Mouse (Mus musculus) embryonic facial prominence, embryonic 13.5 days (tissue): Measurements from ENCODE around the gene Ccdc92. TPM values are rescaled to one million over a fixed set of nuclear protein-coding genes. Genes with fewer than 3 reads are reported as not detected.

Experiments
- ATAC-seq: fragments of 200-750 bp; cut with Nextera tagmentation; 2 replicates; pipeline ENCODE4 v1.8.0; 2017; ENCODE audit warnings: low read depth; ENCODE audit not compliant: insufficient number of reproducible peaks, insufficient read depth, low FRiP score, low TSS enrichment
- H3K27ac ChIP-seq: fragments of 300-500 bp; sonication (generic); 2 replicates; pipeline ENCODE4 v1.5.1; 2015; ENCODE audit warnings: moderate library complexity, mild to moderate bottlenecking, inconsistent platforms
- H3K27me3 ChIP-seq: fragments of 300-500 bp; sonication (generic); 2 replicates; pipeline ENCODE4 v1.6.1; 2015; ENCODE audit warnings: mild to moderate bottlenecking, inconsistent platforms
- H3K36me3 ChIP-seq: fragments of 300-500 bp; sonication (generic); 2 replicates; pipeline ENCODE4 v1.6.1; 2015; ENCODE audit warnings: mild to moderate bottlenecking, inconsistent platforms
- H3K4me1 ChIP-seq: fragments of 300-500 bp; sonication (generic); 2 replicates; pipeline ENCODE4 v1.6.1; 2015; ENCODE audit warnings: inconsistent platforms
- H3K4me2 ChIP-seq: fragments of 300-500 bp; sonication (generic); 2 replicates; pipeline ENCODE4 v1.6.1; 2015; ENCODE audit warnings: moderate library complexity, mild to moderate bottlenecking, inconsistent platforms
- H3K4me3 ChIP-seq: fragments of 300-500 bp; sonication (generic); 2 replicates; pipeline ENCODE4 v1.5.1; 2015; ENCODE audit warnings: mild to moderate bottlenecking, inconsistent platforms
- H3K9ac ChIP-seq: fragments of 300-500 bp; sonication (generic); 2 replicates; pipeline ENCODE4 v1.6.1; 2015; ENCODE audit warnings: mild to moderate bottlenecking, inconsistent platforms
- H3K9me3 ChIP-seq: fragments of 300-500 bp; sonication (generic); 2 replicates; pipeline ENCODE4 v1.6.1; 2016; ENCODE audit warnings: inconsistent platforms
- WGBS: fragments of 180-500 bp; shearing (Covaris S2); methylation state at CpG from one replicate; pipeline ENCODE4 v1.1.7; 2015; ENCODE audit warnings: mixed read lengths; 5-methylcytosine and 5-hydroxymethylcytosine counted together
- polyA plus RNA-seq: library from polyadenylated mRNA; unstranded; fragments of >200 nt; fragmentation: Nextera tagmentation; extraction: Ambion mirVana; gene quantifications from 2 replicates; pipeline ENCODE4 v1.2.1, GENCODE M21; 2015

Ccdc92 gene
- polyA plus RNA-seq: 7.1 and 8.7 TPM in 2 replicates

DNA sequence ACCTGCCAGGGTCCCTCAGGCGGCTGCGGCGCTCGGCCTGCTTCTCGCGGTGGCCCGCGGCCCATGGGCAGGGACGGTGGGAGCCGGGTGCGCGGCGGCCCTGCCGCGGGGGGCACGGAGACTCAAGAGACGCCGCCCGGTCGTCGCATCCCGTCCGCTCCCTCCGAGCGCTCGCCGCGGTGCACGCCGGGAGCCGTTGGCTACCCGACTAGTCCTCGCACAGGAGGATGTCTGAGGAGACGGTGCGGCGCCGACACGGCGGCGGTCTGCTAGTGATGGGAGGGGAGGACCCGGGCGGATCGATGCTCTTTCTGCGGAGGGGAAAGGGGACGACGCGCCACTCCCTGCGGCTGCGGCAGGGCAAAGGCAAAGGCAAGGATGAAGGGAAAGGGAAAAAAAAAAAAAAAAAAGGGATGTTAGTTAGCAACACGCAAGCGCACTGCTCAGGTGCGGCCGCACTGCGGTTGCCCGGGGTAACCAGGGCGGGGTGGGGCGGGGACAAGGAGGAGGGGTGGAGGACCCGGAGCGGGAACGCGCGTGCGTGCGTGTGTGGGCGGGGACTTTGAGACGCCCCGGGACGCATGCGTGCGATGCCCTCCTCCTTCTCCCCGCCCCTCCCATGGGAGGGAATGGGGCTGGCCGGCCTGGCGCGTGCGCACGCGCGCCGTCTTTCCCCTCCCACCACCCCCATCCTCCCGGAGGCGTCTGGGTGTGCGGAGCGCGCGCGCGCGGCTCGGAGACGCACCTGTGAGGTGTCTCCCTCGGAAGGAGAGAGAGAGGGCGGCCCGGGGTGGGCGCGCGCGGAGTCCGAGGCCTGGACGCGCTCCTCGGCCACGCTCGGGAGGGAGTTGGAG, at the start of gene Ccdc92, which contains the start of gene Zfp664:
Gene Ccdc92 (minus strand): TSS at position 412 of the 854 bp plus-strand sequence.
Gene Zfp664 (plus strand): TSS at position 679 of the 854 bp plus-strand sequence.
- Histone ChIP-seq H3K27ac (peak within 1 kb of the TSS; percentile 94), H3K4me2 (peak within 1 kb of the TSS; percentile 97), H3K9ac (peak within 1 kb of the TSS; percentile 95), H3K4me1 (peaks cover 18% of the 10 kb centered on the region), H3K4me3 (peak within 1 kb of the TSS; percentile 97), H3K9me3 (no peaks in the 10 kb centered on the region), H3K36me3 (0 out of 2 replicates have a peak, but pooled peaks cover 3% of the 10 kb centered on the region), H3K27me3 (peaks cover 27% of the 10 kb centered on the region)
- under 1% methylated on average over 92 of the region's 103 CpGs for WGBS
- ATAC-seq: peak; percentile 90

DNA sequence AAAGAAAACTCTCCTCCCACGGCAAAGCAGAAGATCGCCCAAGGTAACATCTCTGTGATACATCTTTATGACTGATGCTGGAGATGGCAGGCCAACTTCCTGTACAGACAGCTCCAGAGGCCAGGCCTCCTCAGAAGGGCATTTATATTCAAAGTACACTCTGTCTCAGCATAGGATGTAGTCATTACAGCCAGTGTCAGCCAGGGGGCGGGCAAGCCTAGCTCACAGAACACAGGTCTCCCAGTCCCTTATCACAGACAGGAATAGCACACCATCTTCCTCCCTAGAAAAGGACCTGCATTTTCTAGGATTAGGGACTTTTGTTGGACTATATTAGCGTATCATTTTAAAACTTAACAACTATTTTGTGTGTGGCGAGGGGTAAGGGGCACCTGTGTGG, 46.6 kb upstream of the Ccdc92 start:
- no peak overlapping the region for H3K4me2 ChIP-seq
- no peak overlapping the region for H3K4me3 ChIP-seq
- no peaks in the 10 kb centered on the region for H3K36me3 ChIP-seq
- no peak for ATAC-seq
- H3K27ac ChIP-seq: no peak overlapping the region
- H3K9ac ChIP-seq: no peak overlapping the region
- WGBS: 21% methylated on average over 5 of the region's 5 CpGs
- no peaks in the 10 kb centered on the region for H3K27me3 ChIP-seq
- H3K9me3 ChIP-seq: no peaks in the 10 kb centered on the region
- peaks cover 17% of the 10 kb centered on the region for H3K4me1 ChIP-seq

DNA sequence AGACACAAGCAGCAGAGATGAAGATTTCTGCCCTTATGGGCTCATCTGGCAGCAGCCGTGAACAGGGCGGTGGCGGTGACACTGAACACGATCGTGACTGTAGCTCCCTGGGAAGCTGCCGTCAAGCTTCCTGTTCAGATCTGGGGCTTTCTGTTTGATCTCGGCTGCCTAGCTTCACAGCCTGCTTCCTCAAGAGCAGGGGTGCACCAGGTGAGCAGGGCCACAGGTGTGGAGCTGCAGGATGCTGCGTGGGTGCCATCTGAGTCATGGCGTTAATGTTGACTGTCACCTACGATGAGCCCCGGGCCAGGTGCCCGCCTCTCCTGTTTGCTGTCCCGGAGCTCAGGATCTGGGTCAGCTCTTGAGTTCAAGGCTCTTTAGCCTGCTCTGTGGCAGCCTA, 44.7 kb upstream of the Ccdc92 start:
- WGBS: 80% methylated on average over 13 of the region's 13 CpGs
- H3K27ac ChIP-seq: no peak overlapping the region
- no peaks in the 10 kb centered on the region for H3K4me1 ChIP-seq
- no peak overlapping the region for H3K9ac ChIP-seq
- H3K9me3 ChIP-seq: no peaks in the 10 kb centered on the region
- no peaks in the 10 kb centered on the region for H3K27me3 ChIP-seq
- no peak for ATAC-seq
- H3K4me2 ChIP-seq: no peak overlapping the region
- H3K36me3 ChIP-seq: no peaks in the 10 kb centered on the region
- no peak overlapping the region for H3K4me3 ChIP-seq

DNA sequence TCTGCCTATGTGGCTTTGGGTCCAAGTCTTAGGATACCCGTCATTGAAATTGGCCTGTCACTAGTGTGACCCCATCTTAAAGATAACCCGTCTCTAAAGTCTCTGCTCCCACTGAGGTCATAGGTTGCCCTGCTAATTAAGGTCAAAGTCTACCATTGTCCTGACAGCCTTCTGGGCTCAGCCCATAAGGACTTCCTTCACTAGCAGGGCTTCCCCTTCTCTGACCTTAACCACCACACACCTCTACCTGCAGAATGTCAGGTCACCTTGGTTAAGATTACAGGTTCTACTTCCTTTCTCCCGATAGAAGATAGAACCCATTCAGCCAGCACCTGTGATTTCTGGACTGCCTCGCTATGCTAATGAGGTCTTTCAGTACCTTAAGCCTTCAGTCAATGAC, 41.6 kb upstream of the Ccdc92 start:
- ATAC-seq: no peak

DNA sequence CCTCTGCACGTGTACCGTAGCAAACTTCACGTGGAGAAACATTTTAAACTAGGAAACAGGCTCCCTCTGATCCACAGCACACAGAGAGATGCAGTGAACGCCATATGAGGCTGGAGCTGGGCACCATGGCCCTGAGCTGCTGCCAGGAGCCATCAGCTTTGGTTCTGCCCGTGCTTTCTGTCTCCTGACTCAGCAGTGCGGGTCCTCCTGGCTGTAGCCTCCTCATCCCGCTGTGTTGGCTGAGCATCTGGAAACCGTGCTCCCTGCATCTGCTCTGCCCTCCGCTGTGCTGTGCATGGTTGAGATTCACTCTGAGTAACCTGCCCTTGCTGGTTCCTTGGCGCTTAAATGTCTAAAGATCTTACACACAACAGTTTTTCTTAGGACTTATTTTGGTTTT, 40.0 kb upstream of the Ccdc92 start:
- no peak overlapping the region for H3K9ac ChIP-seq
- no peak overlapping the region for H3K27ac ChIP-seq
- no peak for ATAC-seq
- no peaks in the 10 kb centered on the region for H3K36me3 ChIP-seq
- no peaks in the 10 kb centered on the region for H3K9me3 ChIP-seq
- H3K4me1 ChIP-seq: peaks cover 14% of the 10 kb centered on the region
- 76% methylated on average over 10 of the region's 10 CpGs for whole genome bisulfite sequencing
- no peak overlapping the region for H3K4me2 ChIP-seq
- H3K27me3 ChIP-seq: no peaks in the 10 kb centered on the region
- H3K4me3 ChIP-seq: no peak overlapping the region

More for the DNA sequence above, 41.6 kb upstream of the Ccdc92 start:
- no peaks in the 10 kb centered on the region for H3K27me3 ChIP-seq
- no peak overlapping the region for H3K4me3 ChIP-seq
- H3K9ac ChIP-seq: no peak overlapping the region
- no peaks in the 10 kb centered on the region for H3K36me3 ChIP-seq
- H3K27ac ChIP-seq: no peak overlapping the region
- H3K4me1 ChIP-seq: peaks cover 14% of the 10 kb centered on the region
- 75% methylated on average over 4 of the region's 4 CpGs for WGBS
- H3K9me3 ChIP-seq: no peaks in the 10 kb centered on the region
- H3K4me2 ChIP-seq: no peak overlapping the region

DNA sequence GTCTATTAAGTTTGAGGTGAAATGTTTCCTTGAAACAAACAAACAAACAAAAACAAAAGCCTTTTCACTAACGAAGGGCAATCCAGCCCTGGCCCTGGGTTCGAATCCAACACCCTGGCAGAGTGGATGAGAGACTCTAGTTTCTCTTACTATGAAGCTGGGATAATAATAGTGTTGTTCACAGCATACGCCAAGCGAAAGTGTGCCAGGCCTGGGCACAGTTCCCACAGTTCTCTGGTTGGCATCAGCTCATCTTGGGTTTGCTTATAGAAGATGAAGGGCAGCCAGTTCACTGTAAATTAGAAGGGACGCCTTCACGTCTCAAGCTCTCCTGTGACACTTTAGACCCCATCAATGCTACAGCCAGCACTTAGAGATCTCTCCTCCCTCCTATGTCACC, 39.5 kb upstream of the Ccdc92 start:
- 93% methylated on average over 6 of the region's 6 CpGs for WGBS
- H3K4me3 ChIP-seq: no peak overlapping the region
- no peaks in the 10 kb centered on the region for H3K27me3 ChIP-seq
- no peak overlapping the region for H3K4me2 ChIP-seq
- H3K36me3 ChIP-seq: no peaks in the 10 kb centered on the region
- H3K4me1 ChIP-seq: peaks cover 18% of the 10 kb centered on the region
- no peaks in the 10 kb centered on the region for H3K9me3 ChIP-seq
- H3K9ac ChIP-seq: no peak overlapping the region
- ATAC-seq: no peak
- no peak overlapping the region for H3K27ac ChIP-seq

DNA sequence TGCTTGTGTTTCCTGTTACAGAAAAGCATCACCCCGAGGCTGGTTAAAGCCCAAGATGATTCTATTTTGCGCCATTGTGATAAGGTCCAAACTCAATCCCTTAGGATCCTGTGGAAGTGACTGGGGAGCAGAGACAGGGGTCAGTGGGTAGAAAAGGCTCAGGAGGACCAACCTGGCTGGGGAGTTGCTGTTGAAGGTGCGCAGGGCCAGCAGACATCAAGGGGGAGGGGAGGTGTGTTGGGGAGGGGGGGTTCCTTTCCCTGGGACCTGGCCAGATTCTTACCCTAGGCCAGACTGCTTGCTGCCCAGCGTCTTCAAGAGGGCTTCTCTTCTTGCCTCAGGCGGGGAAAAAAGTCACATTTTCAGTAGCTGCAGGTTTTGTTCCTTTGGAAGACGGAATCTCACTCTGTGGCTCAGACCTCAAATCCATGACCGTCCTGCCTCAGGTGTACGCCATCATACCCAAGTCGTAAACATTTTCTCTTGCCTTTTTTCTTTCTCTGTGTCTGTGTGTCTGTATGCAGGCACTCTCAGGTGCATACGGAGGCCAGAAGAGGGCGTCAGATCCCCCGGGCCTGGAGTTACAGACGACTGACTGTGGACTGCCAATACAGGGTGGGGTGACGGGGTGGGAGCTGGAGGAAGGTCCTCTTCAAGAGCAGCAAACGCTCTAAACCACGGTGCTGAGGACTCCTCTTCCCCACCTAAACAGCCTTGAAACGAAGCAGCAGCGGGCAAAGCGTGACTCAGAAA, 38.7 kb upstream of the Ccdc92 start:
- Histone ChIP-seq H3K4me3 (no peak overlapping the region), H3K4me2 (no peak overlapping the region), H3K27ac (peak overlapping the region; percentile 76; the same call in 1 of the 2 replicates), H3K9ac (no peak overlapping the region; the same call in 1 of the 2 replicates), H3K9me3 (no peaks in the 10 kb centered on the region), H3K27me3 (no peaks in the 10 kb centered on the region), H3K4me1 (peaks cover 22% of the 10 kb centered on the region), H3K36me3 (no peaks in the 10 kb centered on the region)
- 63% methylated on average over 19 of the region's 19 CpGs for WGBS
- no peak for ATAC-seq

DNA sequence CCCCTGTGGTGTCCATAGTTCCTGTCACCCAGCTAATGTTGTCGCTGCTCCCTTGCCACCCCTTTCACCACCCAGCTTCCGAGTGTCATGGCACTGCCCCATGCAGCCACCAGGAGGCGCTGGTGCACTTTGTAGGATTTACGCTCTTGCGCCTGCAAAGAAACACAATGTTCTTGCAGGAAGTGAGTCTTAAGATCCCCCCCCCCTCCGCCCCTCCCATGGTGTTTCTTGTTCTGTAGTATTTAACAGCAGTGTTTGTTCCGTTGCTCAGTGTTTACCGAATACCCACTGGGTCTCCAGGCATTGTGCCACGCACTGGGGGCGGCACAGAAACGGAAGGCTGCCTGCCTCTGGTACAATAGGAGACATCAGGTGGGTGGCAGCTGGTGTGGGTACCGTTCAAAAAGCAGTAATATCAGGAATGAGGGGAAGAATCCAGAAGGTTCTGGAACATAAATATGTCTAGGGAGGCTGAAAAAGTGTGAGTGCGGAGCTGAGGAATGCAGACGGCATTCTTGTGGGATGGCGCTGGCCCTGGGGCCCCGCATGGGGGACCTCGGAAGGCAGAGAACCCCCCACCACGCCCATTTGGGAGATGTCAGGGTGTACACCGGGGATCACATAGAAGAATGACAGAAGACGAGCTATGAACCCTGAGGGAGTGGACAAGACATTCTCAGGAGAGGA, 37.9 kb upstream of the Ccdc92 start:
- Histone ChIP-seq H3K9ac (no peak overlapping the region), H3K9me3 (no peaks in the 10 kb centered on the region), H3K27ac (peak overlapping the region; percentile 76), H3K27me3 (no peaks in the 10 kb centered on the region), H3K4me3 (peak overlapping the region; percentile 26), H3K36me3 (no peaks in the 10 kb centered on the region), H3K4me1 (peaks cover 24% of the 10 kb centered on the region), H3K4me2 (peak overlapping the region; percentile 58)
- WGBS: 21% methylated on average over 20 of the region's 20 CpGs
- peak; percentile 39; the same call in 1 of the 2 replicates for ATAC-seq

DNA sequence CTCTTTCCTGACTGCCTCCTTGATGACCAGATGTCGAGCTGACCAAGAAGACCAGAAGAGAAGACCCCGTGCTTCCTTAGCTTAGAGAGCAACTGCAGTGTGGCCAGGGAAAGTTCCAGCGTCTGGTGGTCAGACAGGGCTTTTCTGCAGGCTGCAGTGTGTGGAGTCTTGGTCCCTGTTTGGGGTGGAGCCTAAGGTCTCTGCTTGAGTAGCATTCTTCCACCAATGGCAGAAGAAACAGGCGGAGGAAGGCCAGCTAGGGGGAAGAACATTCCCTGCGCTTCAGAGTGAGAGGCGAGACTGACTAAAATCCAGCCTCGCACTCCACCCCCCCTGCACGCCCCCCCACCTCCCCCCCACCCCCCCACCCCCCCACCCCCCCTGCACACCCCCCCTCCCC, 33.9 kb upstream of the Ccdc92 start:
- no peak overlapping the region for H3K27ac ChIP-seq
- WGBS: 43% methylated on average over 8 of the region's 8 CpGs
- ATAC-seq: no peak

DNA sequence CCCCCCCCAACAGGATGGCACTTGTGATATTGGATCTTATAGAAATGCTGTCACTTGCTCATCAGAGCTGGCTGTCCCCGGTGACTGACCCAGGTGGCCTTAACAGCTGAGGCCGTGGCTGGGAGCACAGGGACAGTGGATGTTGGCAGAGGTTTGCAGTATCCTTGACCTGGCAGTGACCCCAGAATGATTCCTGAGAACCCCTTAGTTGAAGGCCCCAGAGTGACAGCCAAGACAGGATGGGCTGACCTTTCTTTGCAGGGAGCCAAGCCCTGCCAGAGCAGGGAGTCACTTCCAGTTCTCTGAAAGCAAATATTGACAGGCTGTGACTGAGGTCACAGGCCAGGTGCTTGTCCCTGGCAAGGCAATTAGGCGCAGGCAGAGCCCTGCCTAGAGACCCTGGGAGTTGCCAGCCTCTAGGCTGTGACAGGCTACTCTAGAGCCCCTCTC, 29.7 kb upstream of the Ccdc92 start:
- ATAC-seq: no peak
- WGBS: 68% methylated on average over 3 of the region's 3 CpGs
- no peak overlapping the region for H3K4me3 ChIP-seq

More for the DNA sequence above, 33.9 kb upstream of the Ccdc92 start:
- no peaks in the 10 kb centered on the region for H3K27me3 ChIP-seq
- no peak overlapping the region for H3K4me2 ChIP-seq
- H3K36me3 ChIP-seq: no peaks in the 10 kb centered on the region
- H3K9ac ChIP-seq: no peak overlapping the region
- H3K4me1 ChIP-seq: peaks cover 24% of the 10 kb centered on the region
- H3K9me3 ChIP-seq: no peaks in the 10 kb centered on the region
- H3K4me3 ChIP-seq: no peak overlapping the region

DNA sequence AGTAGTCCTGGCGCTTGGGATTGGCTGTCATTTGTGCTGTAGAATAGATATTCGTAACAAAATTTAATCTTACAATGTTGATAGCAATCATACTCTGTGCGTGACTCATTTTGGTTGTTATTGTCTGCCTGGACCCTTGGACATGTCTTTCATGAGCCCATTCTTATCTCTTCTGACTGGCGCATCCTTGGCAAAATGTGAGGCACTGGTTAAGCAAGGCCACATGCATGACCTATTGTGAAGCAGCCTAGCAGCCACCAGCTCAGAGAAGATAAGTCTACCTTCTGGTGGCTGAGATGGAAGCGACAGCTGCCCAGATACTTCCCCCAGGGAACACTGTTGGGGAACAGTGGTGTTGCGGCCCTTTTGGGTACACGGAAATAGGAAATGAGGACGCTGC, 26.4 kb upstream of the Ccdc92 start:
- Histone ChIP-seq H3K4me2 (no peak overlapping the region), H3K4me1 (no peaks in the 10 kb centered on the region), H3K27me3 (no peaks in the 10 kb centered on the region), H3K9me3 (no peaks in the 10 kb centered on the region), H3K4me3 (no peak overlapping the region), H3K36me3 (peaks cover 56% of the 10 kb centered on the region), H3K9ac (no peak overlapping the region), H3K27ac (no peak overlapping the region)
- no peak for ATAC-seq
- 94% methylated on average over 8 of the region's 8 CpGs for WGBS

More for the DNA sequence above, 29.7 kb upstream of the Ccdc92 start:
- no peaks in the 10 kb centered on the region for H3K27me3 ChIP-seq
- no peak overlapping the region for H3K9ac ChIP-seq
- H3K36me3 ChIP-seq: peaks cover 25% of the 10 kb centered on the region
- H3K4me2 ChIP-seq: no peak overlapping the region
- H3K4me1 ChIP-seq: peaks cover 9% of the 10 kb centered on the region
- no peaks in the 10 kb centered on the region for H3K9me3 ChIP-seq
- no peak overlapping the region for H3K27ac ChIP-seq
